Mouse (Mus musculus) embryonic facial prominence, embryonic 15.5 days (tissue): ENCODE data around the gene Fgfrl1. TPM values are rescaled to one million over a fixed set of nuclear protein-coding genes. Genes with fewer than 3 reads are reported as not detected.

Experiments used
- ATAC-seq: fragments of 200-750 bp; cut with Nextera tagmentation; 2 replicates; pipeline ENCODE4 v1.8.0; 2017; ENCODE audit warnings: low read depth, moderate TSS enrichment; ENCODE audit not compliant: insufficient number of reproducible peaks, low FRiP score, low TSS enrichment
- H3K27ac ChIP-seq: fragments of 300-500 bp; sonication (generic); replicated peaks from 2 replicates; pipeline ENCODE4 v1.5.1; 2015; ENCODE audit warnings: mild to moderate bottlenecking, inconsistent platforms
- H3K27me3 ChIP-seq: fragments of 300-500 bp; sonication (generic); 2 replicates; pipeline ENCODE4 v1.6.1; 2015; ENCODE audit warnings: inconsistent platforms
- H3K36me3 ChIP-seq: fragments of 300-500 bp; sonication (generic); 2 replicates; pipeline ENCODE4 v1.6.1; 2015; ENCODE audit warnings: mild to moderate bottlenecking, inconsistent platforms
- H3K4me1 ChIP-seq: fragments of 300-500 bp; sonication (generic); 2 replicates; pipeline ENCODE4 v1.6.1; 2015; ENCODE audit warnings: inconsistent platforms
- H3K4me2 ChIP-seq: fragments of 300-500 bp; sonication (generic); replicated peaks from 2 replicates; pipeline ENCODE4 v1.6.1; 2015; ENCODE audit warnings: mild to moderate bottlenecking, inconsistent platforms
- H3K4me3 ChIP-seq: fragments of 300-500 bp; sonication (generic); replicated peaks from 2 replicates; pipeline ENCODE4 v1.5.1; 2015; ENCODE audit warnings: mild to moderate bottlenecking, inconsistent platforms
- H3K9ac ChIP-seq: fragments of 300-500 bp; sonication (generic); 2 replicates; pipeline ENCODE4 v1.6.1; 2015; ENCODE audit warnings: inconsistent platforms
- H3K9me3 ChIP-seq: fragments of 300-500 bp; sonication (generic); replicated peaks from 2 replicates; pipeline ENCODE4 v1.6.1; 2016; ENCODE audit warnings: inconsistent platforms
- WGBS: fragments of 180-500 bp; shearing (Covaris S2); methylation state at CpG from one replicate; pipeline ENCODE4 v1.1.7; 2015; 5-methylcytosine and 5-hydroxymethylcytosine counted together
- polyA plus RNA-seq: library from polyadenylated mRNA; unstranded; fragments of >200 nt; fragmentation: Nextera tagmentation; extraction: Ambion mirVana; gene quantifications from 2 replicates; pipeline ENCODE4 v1.2.1, GENCODE M21; 2015

The Fgfrl1 gene
- polyA plus RNA-seq, 1 experiment from 2014 or later = 29.4 TPM

DNA sequence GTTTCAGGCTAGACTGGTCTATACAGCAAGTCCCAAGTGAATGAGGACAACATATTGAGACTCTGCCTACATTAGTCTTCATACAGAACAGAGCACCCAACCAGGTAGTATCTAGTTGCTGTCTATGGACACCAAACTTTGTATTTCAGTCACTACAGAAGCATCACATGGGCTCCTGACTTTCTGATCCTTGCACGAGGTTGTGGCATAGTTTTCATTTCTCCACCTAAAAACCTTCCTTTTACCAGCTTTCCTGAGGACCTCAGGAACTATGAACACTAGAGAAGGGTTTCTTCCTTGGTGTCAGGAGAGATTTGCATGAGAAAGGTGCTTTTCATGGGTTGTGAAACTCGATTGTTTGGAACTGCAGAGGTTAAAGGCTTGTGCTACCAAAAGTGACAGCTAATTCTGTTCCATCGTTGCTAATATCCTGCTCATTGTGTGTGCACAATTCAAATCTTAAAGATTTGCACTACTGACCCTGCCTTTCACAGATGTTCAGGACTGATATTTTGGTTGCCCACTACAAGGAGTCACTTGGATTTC, 23.7 kb upstream of the Fgfrl1 start:
- Histone ChIP-seq H3K4me3 (peak overlapping the region; percentile 57), H3K36me3 (peaks cover 17% of the 10 kb centered on the region), H3K9ac (peak overlapping the region; percentile 70), H3K9me3 (no peaks in the 10 kb centered on the region), H3K4me2 (peak overlapping the region; percentile 62), H3K27ac (peak overlapping the region; percentile 94), H3K27me3 (no peaks in the 10 kb centered on the region), H3K4me1 (peaks cover 16% of the 10 kb centered on the region)
- WGBS = 15% methylated on average over 3 of the region's 3 CpGs
- ATAC-seq = no peak

- Histone ChIP-seq H3K4me1 (peaks cover 16% of the 10 kb centered on the region), H3K27ac (peak within 1 kb of the TSS; percentile 94), H3K4me2 (peak within 1 kb of the TSS; percentile 62), H3K9me3 (no peaks in the 10 kb centered on the region), H3K36me3 (peaks cover 17% of the 10 kb centered on the region), H3K27me3 (no peaks in the 10 kb centered on the region), H3K9ac (peak within 1 kb of the TSS; percentile 70), H3K4me3 (peak within 1 kb of the TSS; percentile 57)
- peak; percentile 84 for ATAC-seq
- 4% methylated on average over 43 of the region's 43 CpGs for WGBS
These were observed 22.9 kb upstream of the Fgfrl1 start, which contains the start of gene Dgkq for GRCm38 (mm10) chr5:108668977-108669936. Dgkq (minus strand) TSS chr5:108669672.

DNA sequence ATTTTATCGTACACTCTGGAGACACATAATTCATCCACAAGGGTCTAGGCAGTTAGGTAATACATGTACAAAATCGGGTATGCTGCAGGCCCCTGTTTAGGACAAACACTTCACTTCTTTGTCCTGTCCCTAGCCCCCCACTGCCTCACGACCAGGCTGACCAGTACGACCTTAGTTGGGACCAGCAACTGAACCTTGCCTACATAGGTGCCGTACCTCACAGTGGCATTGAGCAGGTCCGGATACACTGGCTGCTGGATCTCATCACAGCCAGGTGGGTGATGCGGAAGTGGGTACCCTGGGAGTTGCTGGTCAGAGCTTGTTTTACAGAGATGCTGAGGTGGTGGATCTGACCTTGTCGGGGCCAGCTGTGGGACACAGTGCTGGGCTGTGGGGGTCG, 22.2 kb upstream of the Fgfrl1 start:
- H3K4me2 ChIP-seq = peak overlapping the region; percentile 62
- H3K27ac ChIP-seq = peak overlapping the region; percentile 94; the same call in 1 of the 2 replicates
- 75% methylated on average over 9 of the region's 9 CpGs for WGBS
- no peaks in the 10 kb centered on the region for H3K27me3 ChIP-seq
- peak overlapping the region; percentile 57 for H3K4me3 ChIP-seq
- peaks cover 17% of the 10 kb centered on the region for H3K36me3 ChIP-seq
- no peak for ATAC-seq
- peak overlapping the region; percentile 70; the same call in 1 of the 2 replicates for H3K9ac ChIP-seq
- H3K9me3 ChIP-seq = no peaks in the 10 kb centered on the region
- H3K4me1 ChIP-seq = peaks cover 16% of the 10 kb centered on the region

DNA sequence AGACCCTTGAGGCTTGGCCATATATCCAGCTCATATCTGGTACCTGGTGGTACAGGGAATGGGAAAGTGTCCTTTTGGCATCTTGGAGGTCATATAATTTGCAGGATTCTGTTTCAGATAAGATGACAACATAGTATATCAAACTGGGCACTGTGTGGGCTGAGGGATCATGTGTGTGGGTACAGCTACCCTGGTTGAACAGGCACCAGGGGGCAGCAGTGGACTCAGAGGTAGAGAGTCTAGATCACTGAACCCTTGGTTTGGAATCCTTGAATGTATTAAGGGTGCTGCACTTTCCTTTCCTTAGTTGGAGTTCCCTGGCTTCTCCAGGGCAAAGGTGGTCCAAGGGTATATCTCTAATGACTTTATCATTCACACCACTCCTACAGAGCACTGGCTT, 21.4 kb upstream of the Fgfrl1 start:
- H3K36me3 ChIP-seq = peaks cover 17% of the 10 kb centered on the region
- H3K4me2 ChIP-seq = no peak overlapping the region
- no peak for ATAC-seq
- no peak overlapping the region for H3K27ac ChIP-seq
- H3K9me3 ChIP-seq = no peaks in the 10 kb centered on the region
- peaks cover 16% of the 10 kb centered on the region for H3K4me1 ChIP-seq
- no peak overlapping the region for H3K9ac ChIP-seq
- no peaks in the 10 kb centered on the region for H3K27me3 ChIP-seq
- H3K4me3 ChIP-seq = no peak overlapping the region

- ATAC-seq = no peak
- Histone ChIP-seq H3K27me3 (no peaks in the 10 kb centered on the region), H3K4me2 (no peak overlapping the region), H3K27ac (no peak overlapping the region), H3K4me3 (no peak overlapping the region), H3K4me1 (peaks cover 20% of the 10 kb centered on the region), H3K9ac (no peak overlapping the region), H3K9me3 (no peaks in the 10 kb centered on the region), H3K36me3 (peaks cover 17% of the 10 kb centered on the region)
- 93% methylated on average over 12 of the region's 12 CpGs for WGBS
These were observed 20.4 kb upstream of the Fgfrl1 start for GRCm38 (mm10) chr5:108671757-108672156.

DNA sequence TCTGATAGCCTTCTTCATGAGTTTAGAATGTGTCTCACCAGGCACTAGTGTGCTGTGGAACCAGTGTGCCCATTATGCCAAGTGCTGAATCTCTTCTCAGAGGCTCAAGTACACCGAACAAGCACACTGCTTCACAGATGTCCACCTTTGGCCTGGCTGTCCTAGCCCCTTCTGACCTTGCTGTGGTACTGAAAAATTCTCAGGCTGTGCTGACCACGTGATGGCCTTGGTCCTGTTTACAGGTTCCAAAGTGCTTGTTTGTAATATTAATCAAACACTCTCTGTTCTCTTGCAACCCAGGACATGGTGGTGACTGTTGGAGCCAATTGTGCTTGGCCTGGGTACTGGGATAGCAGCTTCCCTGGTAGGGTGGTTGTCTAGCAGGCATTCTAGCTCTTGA, 17.6 kb upstream of the Fgfrl1 start:
- Histone ChIP-seq H3K9ac (no peak overlapping the region), H3K36me3 (peaks cover 17% of the 10 kb centered on the region), H3K27me3 (no peaks in the 10 kb centered on the region), H3K4me2 (no peak overlapping the region), H3K27ac (no peak overlapping the region), H3K9me3 (no peaks in the 10 kb centered on the region), H3K4me3 (no peak overlapping the region), H3K4me1 (peaks cover 23% of the 10 kb centered on the region)
- no peak for ATAC-seq
- WGBS = 88% methylated on average over 2 of the region's 2 CpGs

DNA sequence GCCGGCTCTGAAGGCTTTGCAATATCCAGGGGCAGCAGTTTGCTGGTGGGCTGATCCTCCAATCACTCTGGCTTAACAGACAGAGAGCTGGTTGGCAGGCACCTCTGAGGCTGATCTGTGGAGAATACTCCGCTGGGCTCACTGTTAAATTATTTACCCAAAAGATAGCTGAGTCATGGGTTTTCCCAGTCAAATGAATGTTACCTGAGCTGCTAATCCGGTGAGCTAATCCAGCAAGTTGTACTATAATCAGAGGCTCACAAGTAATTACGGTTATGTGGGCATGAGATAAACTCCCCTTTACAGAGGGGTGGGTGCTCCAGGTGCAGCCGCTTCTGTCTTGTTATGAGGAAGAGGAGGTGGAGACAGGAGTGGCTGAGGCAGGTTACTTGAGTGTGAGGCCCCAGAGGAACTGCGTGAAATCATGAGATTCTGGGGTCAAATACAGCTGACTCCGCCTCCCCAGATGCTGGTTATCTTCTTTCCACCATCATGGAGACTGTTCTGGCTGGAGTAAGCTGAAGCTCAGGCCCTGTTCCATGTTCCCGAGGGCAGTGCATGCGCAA, 16.8 kb upstream of the Fgfrl1 start, which contains the start of gene Slc26a1:
TSS of gene Slc26a1 (minus strand) at position 319 of the 566 bp plus-strand sequence.
- peaks cover 17% of the 10 kb centered on the region for H3K36me3 ChIP-seq
- 71% methylated on average over 9 of the region's 9 CpGs for WGBS
- no peak within 1 kb of the TSS for H3K4me2 ChIP-seq
- peaks cover 16% of the 10 kb centered on the region for H3K4me1 ChIP-seq
- no peak within 1 kb of the TSS for H3K4me3 ChIP-seq
- ATAC-seq = no peak
- no peak within 1 kb of the TSS for H3K9ac ChIP-seq
- H3K27ac ChIP-seq = 0 out of 2 replicates have a peak within 1 kb of the TSS, but pooled peaks have one; percentile 17
- H3K9me3 ChIP-seq = no peaks in the 10 kb centered on the region
- H3K27me3 ChIP-seq = no peaks in the 10 kb centered on the region

GRCm38 (mm10) chr5:108676772-108677498, 15.2 kb upstream of the Fgfrl1 start:
- ATAC-seq = peak; percentile 31; the same call in 1 of the 2 replicates
- peak overlapping the region; percentile 84 for H3K27ac ChIP-seq

DNA sequence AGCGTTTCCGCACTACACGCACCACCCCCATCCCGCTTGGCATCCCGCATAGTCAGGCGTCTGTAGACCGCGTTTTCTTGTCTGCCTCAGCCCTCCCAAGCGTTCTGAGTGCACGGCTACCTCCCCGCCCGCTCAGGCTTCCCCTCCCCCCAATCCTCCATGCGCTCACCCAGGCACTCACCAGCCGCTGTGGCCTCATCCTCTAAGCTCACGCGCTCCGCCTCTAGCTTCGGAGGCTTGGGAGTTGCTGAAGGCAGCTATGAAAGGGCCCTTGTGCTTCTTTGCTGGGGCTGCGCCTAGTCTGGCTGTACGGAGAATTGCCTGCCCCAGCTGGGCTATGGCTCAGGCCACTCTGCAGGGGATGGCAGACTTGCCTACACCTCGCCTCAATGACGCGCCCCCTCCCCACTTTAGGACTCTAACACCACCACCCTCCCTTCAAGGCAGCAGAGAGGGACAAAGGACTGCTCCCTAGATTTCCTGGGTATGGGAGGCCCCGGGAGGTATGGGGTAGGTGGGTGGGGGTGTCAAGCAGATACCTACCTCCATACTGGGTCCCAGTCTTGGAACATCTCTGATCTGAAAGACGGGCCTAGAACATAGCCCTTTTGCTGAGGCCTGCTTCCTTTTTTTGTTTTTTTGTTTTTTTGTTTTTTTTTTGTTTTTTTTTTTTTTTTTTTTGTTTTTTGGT, 14.4 kb upstream of the Fgfrl1 start:
- Histone ChIP-seq H3K4me1 (peaks cover 16% of the 10 kb centered on the region), H3K4me2 (peak overlapping the region; percentile 60), H3K27ac (peak overlapping the region; percentile 84), H3K27me3 (no peaks in the 10 kb centered on the region), H3K9ac (peak overlapping the region; percentile 26), H3K4me3 (peak overlapping the region; percentile 36), H3K9me3 (no peaks in the 10 kb centered on the region), H3K36me3 (peaks cover 2% of the 10 kb centered on the region; the same call in 1 of the 2 replicates)
- peak; percentile 83 for ATAC-seq
- WGBS = 3% methylated on average over 25 of the region's 25 CpGs

More at GRCm38 (mm10) chr5:108676772-108677498, 15.2 kb upstream of the Fgfrl1 start:
- WGBS = 9% methylated on average over 5 of the region's 5 CpGs
- H3K27me3 ChIP-seq = no peaks in the 10 kb centered on the region
- peaks cover 16% of the 10 kb centered on the region for H3K4me1 ChIP-seq
- peak overlapping the region; percentile 36 for H3K4me3 ChIP-seq
- H3K36me3 ChIP-seq = peaks cover 11% of the 10 kb centered on the region
- H3K9me3 ChIP-seq = no peaks in the 10 kb centered on the region
- peak overlapping the region; percentile 26; the same call in 1 of the 2 replicates for H3K9ac ChIP-seq
- H3K4me2 ChIP-seq = peak overlapping the region; percentile 60

DNA sequence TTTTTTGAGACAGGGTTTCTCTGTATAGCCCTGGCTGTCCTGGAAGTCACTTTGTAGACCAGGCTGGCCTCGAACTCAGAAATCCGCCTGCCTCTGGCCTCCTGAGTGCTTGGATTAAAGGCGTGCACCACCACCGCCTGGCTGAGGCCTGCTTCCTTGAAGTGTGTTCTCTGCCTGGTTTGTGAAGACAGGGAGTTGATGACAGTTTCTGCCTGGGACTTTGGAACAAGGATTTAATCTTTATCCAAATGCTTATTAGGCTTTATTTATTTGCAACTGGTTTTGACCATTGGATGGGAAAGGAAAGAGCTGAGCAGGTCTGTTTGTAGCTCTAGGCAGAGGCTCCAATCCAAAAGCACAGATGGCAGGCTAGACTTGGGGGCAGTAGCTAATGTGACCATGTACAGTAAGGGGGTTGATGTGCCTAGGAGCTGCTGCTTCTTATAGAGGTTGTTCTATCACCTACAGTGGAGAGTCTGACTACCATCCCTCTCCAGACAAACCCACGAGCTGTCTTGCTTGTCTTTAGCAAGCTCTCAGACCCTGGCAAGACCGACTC, 13.8 kb upstream of the Fgfrl1 start:
- H3K27ac ChIP-seq = no peak overlapping the region
- WGBS = 87% methylated on average over 6 of the region's 6 CpGs
- H3K4me2 ChIP-seq = no peak overlapping the region
- no peaks in the 10 kb centered on the region for H3K9me3 ChIP-seq
- H3K36me3 ChIP-seq = no peaks in the 10 kb centered on the region
- H3K27me3 ChIP-seq = no peaks in the 10 kb centered on the region
- H3K9ac ChIP-seq = no peak overlapping the region
- ATAC-seq = no peak
- peaks cover 16% of the 10 kb centered on the region for H3K4me1 ChIP-seq
- H3K4me3 ChIP-seq = no peak overlapping the region
